Mouse (Mus musculus) limb, embryonic 14.5 days (tissue): ENCODE results near the gene Hist1h2bp. TPM values are rescaled to one million over a fixed set of nuclear protein-coding genes. Genes with fewer than 3 reads are reported as not detected.

ENCODE experiments used
- ATAC-seq: fragments of 200-750 bp; cut with Nextera tagmentation; 2 replicates; pipeline ENCODE4 v1.8.0; 2017; ENCODE audit warnings: low read depth, moderate number of reproducible peaks, moderate TSS enrichment; ENCODE audit not compliant: low FRiP score
- DNase-seq: peaks from one replicate; pipeline ENCODE4 v3.0.0-alpha.2; 2015; ENCODE audit warnings: low spot score
- H3K27ac ChIP-seq: fragments of 300-500 bp; sonication (generic); replicated peaks from 2 replicates; pipeline ENCODE4 v1.5.1; 2014; ENCODE audit warnings: low read depth, mild to moderate bottlenecking, low read length, moderate library complexity, mixed read lengths
- H3K27me3 ChIP-seq: fragments of 300-500 bp; sonication (generic); 2 replicates; pipeline ENCODE4 v1.6.1; 2014; ENCODE audit warnings: low read length, mixed read lengths; ENCODE audit not compliant: control insufficient read depth, insufficient read depth
- H3K36me3 ChIP-seq: fragments of 300-500 bp; sonication (generic); 2 replicates; pipeline ENCODE4 v1.6.1; 2014; ENCODE audit warnings: mild to moderate bottlenecking, low read length, moderate library complexity, mixed read lengths; ENCODE audit not compliant: control insufficient read depth, insufficient read depth
- H3K4me1 ChIP-seq: fragments of 300-500 bp; sonication (generic); 2 replicates; pipeline ENCODE4 v1.6.1; 2014; ENCODE audit warnings: antibody characterized with exemption, low read length, mixed read lengths; ENCODE audit not compliant: control insufficient read depth, insufficient read depth
- H3K4me2 ChIP-seq: fragments of 300-500 bp; sonication (generic); replicated peaks from 2 replicates; pipeline ENCODE4 v1.6.1; 2014; ENCODE audit warnings: low read depth, mild to moderate bottlenecking, low read length, moderate library complexity; ENCODE audit not compliant: severe bottlenecking
- H3K4me3 ChIP-seq: fragments of 300-500 bp; sonication (generic); replicated peaks from 2 replicates; pipeline ENCODE4 v1.5.1; 2014; ENCODE audit warnings: low read length
- H3K9ac ChIP-seq: fragments of 300-500 bp; sonication (generic); 2 replicates; pipeline ENCODE4 v1.6.1; 2014; ENCODE audit warnings: mild to moderate bottlenecking, low read depth, low read length, moderate library complexity; ENCODE audit not compliant: severe bottlenecking
- H3K9me3 ChIP-seq: fragments of 300-500 bp; sonication (generic); 2 replicates; pipeline ENCODE4 v1.6.1; 2016; ENCODE audit warnings: low read length; ENCODE audit not compliant: control insufficient read depth
- POLR2A ChIP-seq: fragments of 200-500 bp; IDR thresholded peaks from 2 replicates; pipeline ENCODE4 v1.8.0; 2012; ENCODE audit warnings: inconsistent platforms, mild to moderate bottlenecking, moderate library complexity, borderline replicate concordance; ENCODE audit not compliant: insufficient read depth, insufficient read length; ENCODE audit errors: extremely low read depth
- WGBS: fragments of 180-500 bp; shearing (Covaris S2); extraction: QIAGEN DNeasy Blood & Tissue Kit; methylation state at CpG from one replicate; pipeline ENCODE4 v1.1.7; 2014; 5-methylcytosine and 5-hydroxymethylcytosine counted together
- polyA plus RNA-seq, 2 experiments: library from polyadenylated mRNA; depleted of rRNA in 1 of 2; stranded (reverse) in 1 of 2; unstranded in 1 of 2; fragments of >200 nt; fragmentation: Nextera tagmentation in 1 of 2; extraction: Ambion mirVana in 1 of 2; gene quantifications; 2 replicates each; pipeline versions ENCODE4 v1.2.1 to v1.2.3; 2012 to 2014

Gene Hist1h2bp
- polyA plus RNA-seq, 2 experiments, result 1.8 to 1.9 TPM

GRCm38 (mm10) chr13:21755707-21756106 is 31.6 kb upstream of the Hist1h2bp start:
- no peak for ATAC-seq
- Histone ChIP-seq H3K9me3 (no peaks in the 10 kb centered on the region), H3K27ac (no peak overlapping the region), H3K4me2 (0 out of 2 replicates have a peak overlapping the region, but pooled peaks have one; percentile 13), H3K4me1 (peaks cover 12% of the 10 kb centered on the region), H3K36me3 (no peaks in the 10 kb centered on the region), H3K4me3 (no peak overlapping the region), H3K27me3 (no peaks in the 10 kb centered on the region), H3K9ac (no peak overlapping the region)
- TF ChIP-seq POLR2A, result no peak
- no peak for DNase-seq
- WGBS, result 89% methylated on average over 1 of the region's 1 CpGs

GRCm38 (mm10) chr13:21778814-21779766 is 8.2 kb upstream of the Hist1h2bp start:
- peak; percentile 90; the same call in 1 of the 2 replicates for TF ChIP-seq POLR2A
- H3K27ac ChIP-seq, result peak overlapping the region; percentile 92
- peak overlapping the region; percentile 51 for H3K4me3 ChIP-seq
- H3K27me3 ChIP-seq, result no peaks in the 10 kb centered on the region
- DNase-seq (peak; percentile 98), ATAC-seq (peak; percentile 81)
- H3K9ac ChIP-seq, result peak overlapping the region; percentile 78
- 3% methylated on average over 33 of the region's 33 CpGs for WGBS
- peak overlapping the region; percentile 75 for H3K4me2 ChIP-seq
- H3K36me3 ChIP-seq, result no peaks in the 10 kb centered on the region
- H3K4me1 ChIP-seq, result peaks cover 7% of the 10 kb centered on the region
- H3K9me3 ChIP-seq, result no peaks in the 10 kb centered on the region

- peak; percentile 17 for ATAC-seq
- peak; percentile 90 for DNase-seq
- Histone ChIP-seq H3K9me3 (no peaks in the 10 kb centered on the region), H3K27ac (peak within 1 kb of the TSS; percentile 92), H3K36me3 (no peaks in the 10 kb centered on the region), H3K4me3 (peak within 1 kb of the TSS; percentile 51), H3K9ac (peak within 1 kb of the TSS; percentile 78), H3K27me3 (no peaks in the 10 kb centered on the region), H3K4me1 (peaks cover 12% of the 10 kb centered on the region), H3K4me2 (peak within 1 kb of the TSS; percentile 75)
- peak; percentile 87; the same call in 1 of the 2 replicates for TF ChIP-seq POLR2A
- 2% methylated on average over 44 of the region's 44 CpGs for WGBS
These were observed 7.2 kb upstream of the Hist1h2bp start, which contains the start of gene Hist1h1b for GRCm38 (mm10) chr13:21779767-21780731. Gene Hist1h1b (minus strand): TSS chr13:21780625.

- H3K9ac ChIP-seq, result 0 out of 2 replicates have a peak overlapping the region, but pooled peaks have one; percentile 4
These were observed 6.2 kb upstream of the Hist1h2bp start for GRCm38 (mm10) chr13:21781021-21781555.

More at GRCm38 (mm10) chr13:21781021-21781555, 6.2 kb upstream of the Hist1h2bp start:
- Histone ChIP-seq H3K27ac (peak overlapping the region; percentile 92), H3K4me2 (peak overlapping the region; percentile 75), H3K36me3 (no peaks in the 10 kb centered on the region), H3K9me3 (no peaks in the 10 kb centered on the region), H3K4me3 (peak overlapping the region; percentile 51; the same call in 1 of the 2 replicates), H3K27me3 (no peaks in the 10 kb centered on the region), H3K4me1 (peaks cover 17% of the 10 kb centered on the region)
- ATAC-seq (no peak), DNase-seq (no peak)
- WGBS, result 39% methylated on average over 6 of the region's 6 CpGs
- no peak for TF ChIP-seq POLR2A
